Mouse (Mus musculus) v-Abl transformed pro-B cells (cell line): ENCODE measurements around the gene Slc26a1.

ENCODE experiments used
- in situ Hi-C, 2 experiments: fragments of 400-800 bp; cut with MboI; formaldehyde crosslinking; loops; one replicate each; pipeline ENCODE4 v1.15.1; 2025; ENCODE audit not compliant: unreplicated experiment in 2 of 2

Gene Slc26a1

DNA sequence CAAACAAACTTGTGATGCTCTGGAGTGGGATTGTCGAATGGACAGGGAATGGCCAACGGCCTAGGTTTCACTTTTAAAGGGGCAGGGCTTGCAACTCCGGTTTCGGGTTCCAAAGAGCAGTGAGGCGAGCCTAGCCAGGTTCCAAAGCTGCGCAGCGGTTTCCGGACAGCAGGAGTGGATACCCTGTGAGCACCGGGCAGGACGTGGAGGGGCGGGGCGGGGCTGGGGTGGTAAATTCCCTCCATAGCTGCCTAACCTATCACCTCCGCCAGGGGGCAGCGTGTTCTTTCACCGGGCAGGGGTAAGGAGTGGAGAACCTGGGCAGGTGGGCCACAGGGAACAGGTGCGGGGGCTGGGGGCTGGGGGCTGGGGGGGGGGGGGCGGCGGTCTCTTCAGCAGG, 16.9 kb upstream of the Slc26a1 start, which contains the start of gene Fgfrl1:
Gene Fgfrl1 (plus strand): TSS at position 112 of the 400 bp plus-strand sequence.
- in situ Hi-C loops, result no loop called here

DNA sequence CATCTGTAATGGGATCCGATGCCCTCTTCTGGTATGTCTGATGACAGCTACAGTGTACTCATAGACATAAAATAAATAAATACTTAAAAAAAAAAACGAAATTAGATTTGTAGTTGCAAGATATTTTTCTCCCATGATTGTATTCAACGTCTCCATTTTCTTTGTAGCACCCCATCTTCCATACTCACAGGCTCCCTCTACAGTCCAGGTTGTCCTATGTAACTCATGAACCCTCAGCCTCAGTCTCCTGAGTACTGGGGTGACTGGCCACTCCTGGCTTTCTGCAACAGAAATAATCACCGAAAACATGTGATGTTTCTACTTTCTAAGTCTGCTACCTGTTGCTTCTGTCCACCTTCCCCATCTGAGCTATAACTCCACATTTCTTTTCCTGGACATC, 15.8 kb upstream of the Slc26a1 start:
- in situ Hi-C loops, result no loop called here

DNA sequence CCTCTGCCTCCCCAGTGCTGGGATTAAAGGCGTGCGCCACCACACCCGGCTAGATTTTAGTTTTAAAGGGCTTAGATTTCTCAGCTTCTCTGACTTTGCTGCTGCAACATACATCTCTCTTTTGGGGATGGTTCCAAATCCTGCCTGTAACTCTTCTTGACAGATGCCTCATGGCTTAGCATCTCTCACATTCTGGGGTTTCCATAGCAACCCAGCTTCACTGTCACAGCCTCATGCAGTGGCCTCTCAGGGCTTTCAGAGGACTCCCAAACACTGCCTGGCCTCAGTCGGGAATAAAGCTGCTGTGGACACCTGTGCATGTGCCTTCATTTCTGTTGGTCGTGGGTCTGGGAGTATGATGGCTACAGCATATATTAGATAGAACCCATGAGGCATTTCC, 13.7 kb upstream of the Slc26a1 start:
- in situ Hi-C loops, result no loop called here

DNA sequence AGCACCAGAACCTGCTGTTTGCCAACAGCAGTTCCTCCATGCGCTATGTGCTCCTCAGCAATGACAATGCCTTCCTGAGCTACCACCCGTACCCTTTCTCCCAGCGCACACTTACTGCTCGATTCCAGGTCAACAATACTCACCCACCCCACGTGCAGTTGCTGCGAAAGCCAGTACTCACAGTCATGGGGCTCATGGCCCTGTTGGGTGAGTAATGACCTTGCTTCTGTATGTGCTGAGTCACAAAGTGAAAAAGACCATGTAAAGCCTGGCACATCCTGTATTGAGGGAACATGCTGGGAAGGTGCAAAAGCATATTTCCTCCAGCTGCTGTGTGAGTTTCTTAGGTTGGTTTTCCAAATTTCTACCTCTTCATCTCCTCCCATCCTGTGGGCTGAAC, 5.5 kb upstream of the Slc26a1 start:
- in situ Hi-C loops, result no loop called here

DNA sequence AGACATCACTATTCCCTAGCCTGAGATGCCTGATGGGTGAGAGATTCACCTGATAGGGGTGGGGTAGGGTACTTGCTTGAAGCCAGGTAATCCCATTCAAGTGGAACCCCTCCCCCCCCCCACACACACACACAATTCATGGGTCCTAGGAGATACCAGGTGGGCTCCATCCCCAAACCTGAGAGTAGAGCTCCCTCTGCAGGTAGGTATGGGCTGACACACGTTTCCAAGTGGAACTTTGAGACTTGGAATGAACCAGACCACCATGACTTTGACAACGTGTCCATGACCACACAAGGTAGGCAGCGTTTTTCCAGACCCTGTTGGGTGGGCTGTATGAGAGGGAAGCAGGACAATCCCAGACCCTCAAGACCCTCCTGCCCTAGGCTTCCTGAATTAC, 4.5 kb upstream of the Slc26a1 start:
- in situ Hi-C loops, result no loop called here

DNA sequence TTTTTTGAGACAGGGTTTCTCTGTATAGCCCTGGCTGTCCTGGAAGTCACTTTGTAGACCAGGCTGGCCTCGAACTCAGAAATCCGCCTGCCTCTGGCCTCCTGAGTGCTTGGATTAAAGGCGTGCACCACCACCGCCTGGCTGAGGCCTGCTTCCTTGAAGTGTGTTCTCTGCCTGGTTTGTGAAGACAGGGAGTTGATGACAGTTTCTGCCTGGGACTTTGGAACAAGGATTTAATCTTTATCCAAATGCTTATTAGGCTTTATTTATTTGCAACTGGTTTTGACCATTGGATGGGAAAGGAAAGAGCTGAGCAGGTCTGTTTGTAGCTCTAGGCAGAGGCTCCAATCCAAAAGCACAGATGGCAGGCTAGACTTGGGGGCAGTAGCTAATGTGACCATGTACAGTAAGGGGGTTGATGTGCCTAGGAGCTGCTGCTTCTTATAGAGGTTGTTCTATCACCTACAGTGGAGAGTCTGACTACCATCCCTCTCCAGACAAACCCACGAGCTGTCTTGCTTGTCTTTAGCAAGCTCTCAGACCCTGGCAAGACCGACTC, 3.0 kb upstream of the Slc26a1 start:
- in situ Hi-C loops, result no loop called here

DNA sequence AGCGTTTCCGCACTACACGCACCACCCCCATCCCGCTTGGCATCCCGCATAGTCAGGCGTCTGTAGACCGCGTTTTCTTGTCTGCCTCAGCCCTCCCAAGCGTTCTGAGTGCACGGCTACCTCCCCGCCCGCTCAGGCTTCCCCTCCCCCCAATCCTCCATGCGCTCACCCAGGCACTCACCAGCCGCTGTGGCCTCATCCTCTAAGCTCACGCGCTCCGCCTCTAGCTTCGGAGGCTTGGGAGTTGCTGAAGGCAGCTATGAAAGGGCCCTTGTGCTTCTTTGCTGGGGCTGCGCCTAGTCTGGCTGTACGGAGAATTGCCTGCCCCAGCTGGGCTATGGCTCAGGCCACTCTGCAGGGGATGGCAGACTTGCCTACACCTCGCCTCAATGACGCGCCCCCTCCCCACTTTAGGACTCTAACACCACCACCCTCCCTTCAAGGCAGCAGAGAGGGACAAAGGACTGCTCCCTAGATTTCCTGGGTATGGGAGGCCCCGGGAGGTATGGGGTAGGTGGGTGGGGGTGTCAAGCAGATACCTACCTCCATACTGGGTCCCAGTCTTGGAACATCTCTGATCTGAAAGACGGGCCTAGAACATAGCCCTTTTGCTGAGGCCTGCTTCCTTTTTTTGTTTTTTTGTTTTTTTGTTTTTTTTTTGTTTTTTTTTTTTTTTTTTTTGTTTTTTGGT, 2.4 kb upstream of the Slc26a1 start:
- in situ Hi-C loops, result no loop called here

DNA sequence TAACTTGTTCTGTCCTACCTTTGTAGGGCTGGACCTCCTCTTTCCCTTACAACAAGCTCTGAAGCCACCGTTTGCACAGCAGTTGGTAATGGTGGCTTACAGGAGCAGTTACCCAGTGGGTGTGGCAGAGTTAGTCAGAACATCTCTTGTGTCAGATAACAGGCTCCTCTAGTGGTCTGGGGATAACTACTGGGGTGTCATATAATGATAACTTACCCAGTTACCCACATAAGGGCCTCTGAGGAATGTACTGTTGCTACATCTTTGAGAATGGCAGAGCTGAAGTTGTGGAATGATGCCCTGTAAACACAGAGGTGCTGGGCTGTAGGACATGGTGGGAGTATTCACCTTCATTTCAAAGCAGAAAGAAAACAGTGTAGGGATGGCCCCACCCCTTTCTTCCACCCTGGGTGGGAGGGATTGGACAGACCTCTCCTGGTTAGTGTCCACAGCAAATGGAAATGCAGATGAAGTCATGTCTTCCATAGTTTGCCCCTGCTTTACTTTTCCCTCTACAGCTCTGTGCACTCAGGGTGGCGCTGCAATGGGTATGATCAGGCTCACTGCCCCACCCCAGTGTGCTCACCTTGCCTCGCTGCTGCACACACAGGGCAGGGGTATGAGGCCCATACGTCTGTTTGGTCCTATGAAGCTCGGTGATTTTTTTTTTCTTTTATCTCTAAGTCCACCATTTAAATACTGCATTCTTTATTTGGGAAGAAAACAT, 1.6 kb upstream of the Slc26a1 start:
- in situ Hi-C loops, result no loop called here

DNA sequence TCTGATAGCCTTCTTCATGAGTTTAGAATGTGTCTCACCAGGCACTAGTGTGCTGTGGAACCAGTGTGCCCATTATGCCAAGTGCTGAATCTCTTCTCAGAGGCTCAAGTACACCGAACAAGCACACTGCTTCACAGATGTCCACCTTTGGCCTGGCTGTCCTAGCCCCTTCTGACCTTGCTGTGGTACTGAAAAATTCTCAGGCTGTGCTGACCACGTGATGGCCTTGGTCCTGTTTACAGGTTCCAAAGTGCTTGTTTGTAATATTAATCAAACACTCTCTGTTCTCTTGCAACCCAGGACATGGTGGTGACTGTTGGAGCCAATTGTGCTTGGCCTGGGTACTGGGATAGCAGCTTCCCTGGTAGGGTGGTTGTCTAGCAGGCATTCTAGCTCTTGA, 745 bp downstream of the Slc26a1 start:
- in situ Hi-C loops, result loop anchor here in 1 of 2 experiments (5.0 to 25.0 kb wide), 2 partner anchors 53 to 637 kb away; no protein-coding TSS in a partner anchor

DNA sequence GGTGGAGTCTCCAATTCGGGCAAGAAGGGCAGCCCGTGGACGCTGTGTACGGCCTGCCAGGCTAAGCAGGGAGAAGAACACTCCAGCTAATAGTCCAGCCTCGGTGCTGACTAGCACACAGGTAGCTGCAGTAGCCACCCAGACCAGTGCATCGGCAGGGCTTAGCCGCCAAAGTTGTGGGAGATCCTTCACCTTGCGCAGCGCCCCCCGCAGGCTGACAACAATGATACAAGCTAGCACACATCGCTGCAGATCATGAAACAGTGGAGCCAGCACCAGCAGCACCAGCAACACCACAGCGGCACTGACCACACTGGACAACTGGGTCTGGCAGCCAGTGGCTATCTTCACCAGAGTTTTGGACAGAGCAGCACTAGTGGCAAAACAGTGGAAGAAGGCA, 3.6 kb downstream of the Slc26a1 start:
- in situ Hi-C loops, result loop anchor here in 1 of 2 experiments (5.0 to 25.0 kb wide), 2 partner anchors 56 to 634 kb away; no protein-coding TSS in a partner anchor

DNA sequence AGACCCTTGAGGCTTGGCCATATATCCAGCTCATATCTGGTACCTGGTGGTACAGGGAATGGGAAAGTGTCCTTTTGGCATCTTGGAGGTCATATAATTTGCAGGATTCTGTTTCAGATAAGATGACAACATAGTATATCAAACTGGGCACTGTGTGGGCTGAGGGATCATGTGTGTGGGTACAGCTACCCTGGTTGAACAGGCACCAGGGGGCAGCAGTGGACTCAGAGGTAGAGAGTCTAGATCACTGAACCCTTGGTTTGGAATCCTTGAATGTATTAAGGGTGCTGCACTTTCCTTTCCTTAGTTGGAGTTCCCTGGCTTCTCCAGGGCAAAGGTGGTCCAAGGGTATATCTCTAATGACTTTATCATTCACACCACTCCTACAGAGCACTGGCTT, 4.6 kb downstream of the Slc26a1 start:
- in situ Hi-C loops, result loop anchor here in 1 of 2 experiments (5.0 to 25.0 kb wide), 2 partner anchors 57 to 633 kb away; no protein-coding TSS in a partner anchor

DNA sequence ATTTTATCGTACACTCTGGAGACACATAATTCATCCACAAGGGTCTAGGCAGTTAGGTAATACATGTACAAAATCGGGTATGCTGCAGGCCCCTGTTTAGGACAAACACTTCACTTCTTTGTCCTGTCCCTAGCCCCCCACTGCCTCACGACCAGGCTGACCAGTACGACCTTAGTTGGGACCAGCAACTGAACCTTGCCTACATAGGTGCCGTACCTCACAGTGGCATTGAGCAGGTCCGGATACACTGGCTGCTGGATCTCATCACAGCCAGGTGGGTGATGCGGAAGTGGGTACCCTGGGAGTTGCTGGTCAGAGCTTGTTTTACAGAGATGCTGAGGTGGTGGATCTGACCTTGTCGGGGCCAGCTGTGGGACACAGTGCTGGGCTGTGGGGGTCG, 5.4 kb downstream of the Slc26a1 start:
- in situ Hi-C loops, result loop anchor here in 1 of 2 experiments (5.0 to 25.0 kb wide), 2 partner anchors 57 to 633 kb away; no protein-coding TSS in a partner anchor

DNA sequence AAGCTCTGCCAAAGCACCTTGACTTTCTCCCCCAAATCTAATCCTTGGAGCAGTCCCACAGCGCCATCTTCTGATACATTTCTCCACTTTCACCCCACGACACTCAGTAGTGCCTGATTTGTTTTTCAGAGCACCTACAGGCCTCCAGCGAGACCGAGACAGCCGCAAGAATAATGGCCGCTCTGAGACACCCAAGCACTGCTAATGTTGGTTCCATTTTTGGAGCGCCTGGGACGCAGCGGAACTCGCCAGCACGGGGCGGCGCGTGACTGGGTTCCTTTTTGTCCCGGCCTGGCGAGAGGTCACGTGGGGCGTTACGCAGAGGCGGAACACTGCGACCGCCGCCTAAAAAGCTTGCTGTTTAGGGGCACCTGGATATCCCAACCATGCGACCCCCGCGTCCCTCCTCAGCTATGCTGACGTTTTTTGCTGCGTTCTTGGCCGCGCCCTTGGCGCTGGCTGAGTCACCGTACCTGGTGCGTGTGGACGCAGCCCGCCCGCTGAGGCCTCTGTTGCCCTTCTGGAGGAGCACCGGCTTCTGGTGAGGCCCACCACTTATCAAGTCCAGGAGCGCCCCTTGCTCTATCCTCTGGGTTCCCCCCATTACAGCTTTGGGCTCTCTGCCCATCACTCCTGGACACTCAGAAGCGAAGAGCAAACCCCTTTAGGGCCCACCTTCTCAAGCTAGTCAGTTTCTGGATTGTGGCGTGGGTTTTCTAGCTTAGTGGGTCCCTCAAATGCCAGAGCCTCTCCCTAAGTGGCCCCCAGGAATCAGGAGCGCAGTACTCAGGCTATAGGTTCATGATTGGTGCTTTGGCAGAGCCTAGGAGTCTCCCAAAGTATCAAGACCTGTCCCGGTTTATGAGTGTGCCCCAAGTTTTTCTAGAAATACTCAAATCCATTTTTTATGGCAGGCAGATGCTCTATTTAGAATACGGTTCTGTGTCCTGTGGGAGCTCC, 6.1 kb downstream of the Slc26a1 start, which contains the start of gene Dgkq:
Gene Dgkq (minus strand): TSS at position 696 of the 960 bp plus-strand sequence.
- in situ Hi-C loops, result loop anchor here in 1 of 2 experiments (25.0 kb wide), 1 partner anchor 632 kb away; no protein-coding TSS in a partner anchor

DNA sequence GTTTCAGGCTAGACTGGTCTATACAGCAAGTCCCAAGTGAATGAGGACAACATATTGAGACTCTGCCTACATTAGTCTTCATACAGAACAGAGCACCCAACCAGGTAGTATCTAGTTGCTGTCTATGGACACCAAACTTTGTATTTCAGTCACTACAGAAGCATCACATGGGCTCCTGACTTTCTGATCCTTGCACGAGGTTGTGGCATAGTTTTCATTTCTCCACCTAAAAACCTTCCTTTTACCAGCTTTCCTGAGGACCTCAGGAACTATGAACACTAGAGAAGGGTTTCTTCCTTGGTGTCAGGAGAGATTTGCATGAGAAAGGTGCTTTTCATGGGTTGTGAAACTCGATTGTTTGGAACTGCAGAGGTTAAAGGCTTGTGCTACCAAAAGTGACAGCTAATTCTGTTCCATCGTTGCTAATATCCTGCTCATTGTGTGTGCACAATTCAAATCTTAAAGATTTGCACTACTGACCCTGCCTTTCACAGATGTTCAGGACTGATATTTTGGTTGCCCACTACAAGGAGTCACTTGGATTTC, 6.9 kb downstream of the Slc26a1 start:
- in situ Hi-C loops, result loop anchor here in 1 of 2 experiments (25.0 kb wide), 1 partner anchor 631 kb away; no protein-coding TSS in a partner anchor

DNA sequence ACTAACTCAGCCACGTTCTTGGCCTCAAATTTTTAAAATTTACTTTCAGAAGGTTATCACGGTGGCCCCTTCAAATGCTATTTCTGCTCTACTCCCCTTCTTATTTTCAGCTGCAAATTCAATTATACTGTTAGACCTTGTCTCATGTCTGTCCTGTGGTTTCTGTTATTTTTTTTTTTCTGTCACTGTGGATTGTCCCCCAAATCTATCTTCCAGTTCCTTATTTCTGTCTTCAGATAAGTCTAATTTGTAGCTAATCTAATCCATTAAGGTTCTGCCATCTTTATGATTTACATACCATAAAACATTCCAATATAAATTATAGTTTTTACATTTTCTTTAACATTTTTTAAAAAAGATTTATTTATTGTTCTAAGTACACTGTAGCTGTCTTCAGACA, 8.0 kb downstream of the Slc26a1 start:
- in situ Hi-C loops, result loop anchor here in 1 of 2 experiments (25.0 kb wide), 1 partner anchor 630 kb away; no protein-coding TSS in a partner anchor

DNA sequence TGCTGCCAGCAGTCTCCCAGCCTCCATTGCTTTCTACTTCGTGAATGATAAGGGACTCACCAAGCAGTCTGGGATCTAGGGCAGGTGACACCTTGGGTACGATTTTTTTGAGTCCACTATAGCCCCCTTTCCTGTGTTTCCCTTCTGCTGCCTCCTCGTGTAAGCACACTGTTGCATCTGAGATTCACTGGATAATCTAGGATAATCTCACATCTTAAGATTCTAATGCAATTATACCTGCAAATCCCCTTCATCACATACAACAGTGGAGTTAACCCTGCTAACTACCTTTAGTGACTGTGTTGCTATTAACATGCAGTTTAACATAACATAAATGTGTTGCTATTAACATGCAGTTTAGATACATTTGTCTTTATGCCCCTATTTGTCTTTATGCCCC, 10.3 kb downstream of the Slc26a1 start:
- in situ Hi-C loops, result loop anchor here in 1 of 2 experiments (25.0 kb wide), 1 partner anchor 628 kb away; no protein-coding TSS in a partner anchor

DNA sequence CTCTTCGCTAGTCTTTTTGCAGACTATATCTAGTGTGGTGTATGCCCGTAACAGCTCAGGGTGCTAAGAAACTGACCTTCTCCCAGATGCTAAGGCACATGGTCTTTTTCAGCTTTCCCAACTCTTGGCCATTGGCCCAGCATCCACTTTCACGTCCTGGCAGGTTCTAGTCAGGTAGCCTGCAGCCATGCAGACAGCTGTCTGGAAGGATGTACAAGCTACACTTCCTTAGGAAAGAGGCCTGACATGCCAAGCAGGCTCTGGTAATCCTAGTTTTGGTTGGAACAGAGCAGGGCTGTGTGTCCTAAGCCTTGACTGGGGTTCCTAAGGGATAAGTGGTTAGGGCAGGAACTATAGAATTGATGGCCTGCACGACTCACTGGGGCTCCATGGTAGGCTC, 12.6 kb downstream of the Slc26a1 start:
- in situ Hi-C loops, result loop anchor here in 1 of 2 experiments (25.0 kb wide), 1 partner anchor 625 kb away; no protein-coding TSS in a partner anchor

DNA sequence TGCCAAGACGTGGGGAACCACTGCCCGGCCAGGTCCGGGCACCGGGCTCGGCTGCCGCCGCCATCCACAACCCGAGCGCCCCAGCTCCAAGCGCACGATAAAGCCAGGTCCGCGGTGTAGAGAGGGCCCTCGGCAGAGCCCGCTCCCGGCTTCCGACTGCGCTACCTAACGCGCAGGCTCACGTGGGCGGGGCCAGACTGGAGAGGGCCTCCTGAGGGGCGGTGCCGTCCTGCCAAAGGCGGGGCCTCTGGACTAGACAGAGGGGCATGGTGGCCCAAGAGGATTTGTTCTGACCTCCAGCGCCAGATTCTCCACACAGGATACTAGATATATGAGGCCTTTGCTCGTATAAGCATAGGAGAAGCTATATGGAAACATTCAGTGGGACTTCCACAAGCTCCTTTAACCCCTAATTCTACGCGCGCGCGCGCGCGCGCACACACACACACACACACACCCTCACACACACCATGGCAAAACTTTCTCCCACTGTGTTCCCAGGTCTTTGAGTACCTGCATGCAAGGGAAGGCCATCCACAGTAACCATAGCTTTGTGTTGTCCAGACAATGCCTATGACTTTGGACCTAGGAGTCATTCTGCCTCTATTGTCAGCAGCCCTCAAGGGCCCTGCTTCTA, 14.6 kb downstream of the Slc26a1 start:
- in situ Hi-C loops, result loop anchor here in 1 of 2 experiments (25.0 kb wide), 1 partner anchor 623 kb away; no protein-coding TSS in a partner anchor
